Mouse (Mus musculus): Measurements from ENCODE around the gene Cars2. TPM values are rescaled to one million over a fixed set of nuclear protein-coding genes. Genes with fewer than 3 reads are reported as not detected.
"Not testable (repeated sequence)": the region's sequence is repeated elsewhere in the genome, so short reads cannot be mapped to it uniquely, and the experiment has no call there.

Gene Cars2
- polyA plus RNA-seq, 1 experiment from 2014 or later, result 24.5 TPM

GRCm38 (mm10) chr8:11506802-11507201, 43.8 kb downstream of the Cars2 start:
- no peak for ATAC-seq (ENCODE audit: low read depth)
- Histone ChIP-seq H3K27ac (ENCODE audit: low read length) (no peak overlapping the region), H3K4me2 (ENCODE audit: low read depth, low read length) (no peak overlapping the region), H3K9ac (ENCODE audit: low read length) (no peak overlapping the region), H3K9me3 (ENCODE audit: control insufficient read depth, low read length) (no peaks in the 10 kb centered on the region), H3K4me3 (ENCODE audit: low read length) (no peak overlapping the region), H3K36me3 (ENCODE audit: control insufficient read depth, insufficient read depth, low read length) (peaks cover 63% of the 10 kb centered on the region), H3K4me1 (replicated peaks; ENCODE audit: control insufficient read depth, insufficient read depth, low read length) (no peaks in the 10 kb centered on the region), H3K27me3 (ENCODE audit: control insufficient read depth, insufficient read depth, low read depth, low read length) (no peaks in the 10 kb centered on the region)
- 73% methylated on average over 6 of the region's 6 CpGs for WGBS

- H3K9me3 ChIP-seq (ENCODE audit: control insufficient read depth, low read length), result no peaks in the 10 kb centered on the region
- H3K4me3 ChIP-seq (ENCODE audit: low read length), result no peak overlapping the region
- no peaks in the 10 kb centered on the region for H3K4me1 ChIP-seq (replicated peaks; ENCODE audit: control insufficient read depth, insufficient read depth, low read length)
- H3K4me2 ChIP-seq (ENCODE audit: low read depth, low read length), result no peak overlapping the region
- no peaks in the 10 kb centered on the region for H3K27me3 ChIP-seq (ENCODE audit: control insufficient read depth, insufficient read depth, low read depth, low read length)
- 76% methylated on average over 14 of the region's 14 CpGs for WGBS
- peaks cover 57% of the 10 kb centered on the region for H3K36me3 ChIP-seq (ENCODE audit: control insufficient read depth, insufficient read depth, low read length)
- no peak overlapping the region for H3K27ac ChIP-seq (ENCODE audit: low read length)
- ATAC-seq (ENCODE audit: low read depth), result no peak
- no peak overlapping the region for H3K9ac ChIP-seq (ENCODE audit: low read length)
These were observed 44.5 kb downstream of the Cars2 start for GRCm38 (mm10) chr8:11506074-11506473.

- Histone ChIP-seq H3K4me2 (ENCODE audit: low read depth, low read length) (no peak overlapping the region), H3K4me3 (ENCODE audit: low read length) (no peak overlapping the region), H3K36me3 (ENCODE audit: control insufficient read depth, insufficient read depth, low read length) (peaks cover 36% of the 10 kb centered on the region), H3K9ac (ENCODE audit: low read length) (no peak overlapping the region), H3K27ac (ENCODE audit: low read length) (no peak overlapping the region), H3K27me3 (ENCODE audit: control insufficient read depth, insufficient read depth, low read depth, low read length) (no peaks in the 10 kb centered on the region), H3K9me3 (ENCODE audit: control insufficient read depth, low read length) (no peaks in the 10 kb centered on the region), H3K4me1 (replicated peaks; ENCODE audit: control insufficient read depth, insufficient read depth, low read length) (peaks cover 6% of the 10 kb centered on the region)
- no peak for ATAC-seq (ENCODE audit: low read depth)
- 84% methylated on average over 13 of the region's 13 CpGs for WGBS
These were observed 46.9 kb downstream of the Cars2 start for GRCm38 (mm10) chr8:11503476-11504232.

GRCm38 (mm10) chr8:11498786-11499485, 51.6 kb downstream of the Cars2 start:
- H3K4me2 ChIP-seq (ENCODE audit: low read depth, low read length), result peak overlapping the region; percentile 79
- H3K9ac ChIP-seq (ENCODE audit: low read length), result no peak overlapping the region
- H3K4me1 ChIP-seq (replicated peaks; ENCODE audit: control insufficient read depth, insufficient read depth, low read length), result peaks cover 15% of the 10 kb centered on the region
- no peaks in the 10 kb centered on the region for H3K9me3 ChIP-seq (ENCODE audit: control insufficient read depth, low read length)
- ATAC-seq (ENCODE audit: low read depth), result peak; percentile 34; the same call in 1 of the 2 replicates
- H3K4me3 ChIP-seq (ENCODE audit: low read length), result peak overlapping the region; percentile 97
- H3K27ac ChIP-seq (ENCODE audit: low read length), result peak overlapping the region; percentile 86
- 62% methylated on average over 4 of the region's 4 CpGs for WGBS
- H3K27me3 ChIP-seq (ENCODE audit: control insufficient read depth, insufficient read depth, low read depth, low read length), result no peaks in the 10 kb centered on the region
- H3K36me3 ChIP-seq (ENCODE audit: control insufficient read depth, insufficient read depth, low read length), result peaks cover 11% of the 10 kb centered on the region

- H3K27ac ChIP-seq (ENCODE audit: low read length), result peak overlapping the region; percentile 86
- 56% methylated on average over 12 of the region's 12 CpGs for WGBS
- peaks cover 15% of the 10 kb centered on the region for H3K4me1 ChIP-seq (replicated peaks; ENCODE audit: control insufficient read depth, insufficient read depth, low read length)
- H3K4me3 ChIP-seq (ENCODE audit: low read length), result peak overlapping the region; percentile 97
- no peaks in the 10 kb centered on the region for H3K9me3 ChIP-seq (ENCODE audit: control insufficient read depth, low read length)
- H3K36me3 ChIP-seq (ENCODE audit: control insufficient read depth, insufficient read depth, low read length), result peaks cover 5% of the 10 kb centered on the region
- peak overlapping the region; percentile 79 for H3K4me2 ChIP-seq (ENCODE audit: low read depth, low read length)
- ATAC-seq (ENCODE audit: low read depth), result no peak
- peak overlapping the region; percentile 93; the same call in 1 of the 2 replicates for H3K9ac ChIP-seq (ENCODE audit: low read length)
- H3K27me3 ChIP-seq (ENCODE audit: control insufficient read depth, insufficient read depth, low read depth, low read length), result no peaks in the 10 kb centered on the region
These were observed 52.3 kb downstream of the Cars2 start for GRCm38 (mm10) chr8:11498281-11498680.

GRCm38 (mm10) chr8:11497017-11497990, 53.3 kb downstream of the Cars2 start, which contains the start of gene Naxd:
Naxd (plus strand) TSS chr8:11497506.
- Histone ChIP-seq H3K9ac (ENCODE audit: low read length) (peak within 1 kb of the TSS; percentile 93), H3K4me2 (ENCODE audit: low read depth, low read length) (peak within 1 kb of the TSS; percentile 84), H3K27ac (ENCODE audit: low read length) (peak within 1 kb of the TSS; percentile 86), H3K4me3 (ENCODE audit: low read length) (peak within 1 kb of the TSS; percentile 97), H3K4me1 (replicated peaks; ENCODE audit: control insufficient read depth, insufficient read depth, low read length) (peaks cover 15% of the 10 kb centered on the region), H3K27me3 (ENCODE audit: control insufficient read depth, insufficient read depth, low read depth, low read length) (no peaks in the 10 kb centered on the region), H3K9me3 (ENCODE audit: control insufficient read depth, low read length) (no peaks in the 10 kb centered on the region), H3K36me3 (ENCODE audit: control insufficient read depth, insufficient read depth, low read length) (no peaks in the 10 kb centered on the region)
- 3% methylated on average over 73 of the region's 73 CpGs for WGBS
- peak; percentile 98 for ATAC-seq (ENCODE audit: low read depth)

GRCm38 (mm10) chr8:11492340-11492739, 58.2 kb downstream of the Cars2 start:
- not testable (repeated sequence) for H3K4me2 ChIP-seq (ENCODE audit: low read depth, low read length); H3K36me3 ChIP-seq (ENCODE audit: control insufficient read depth, insufficient read depth, low read length); H3K27ac ChIP-seq (ENCODE audit: low read length); H3K27me3 ChIP-seq (ENCODE audit: control insufficient read depth, insufficient read depth, low read depth, low read length); H3K9ac ChIP-seq (ENCODE audit: low read length); H3K4me1 ChIP-seq (replicated peaks; ENCODE audit: control insufficient read depth, insufficient read depth, low read length); H3K4me3 ChIP-seq (ENCODE audit: low read length); H3K9me3 ChIP-seq (ENCODE audit: control insufficient read depth, low read length); ATAC-seq (ENCODE audit: low read depth)
- 76% methylated on average over 2 of the region's 2 CpGs for WGBS

GRCm38 (mm10) chr8:11487229-11487628, 63.4 kb downstream of the Cars2 start:
- Histone ChIP-seq H3K4me2 (ENCODE audit: low read depth, low read length) (no peak overlapping the region), H3K9me3 (ENCODE audit: control insufficient read depth, low read length) (no peaks in the 10 kb centered on the region), H3K4me1 (replicated peaks; ENCODE audit: control insufficient read depth, insufficient read depth, low read length) (0 out of 2 replicates have a peak, but pooled peaks cover 3% of the 10 kb centered on the region), H3K27ac (ENCODE audit: low read length) (no peak overlapping the region), H3K4me3 (ENCODE audit: low read length) (no peak overlapping the region), H3K27me3 (ENCODE audit: control insufficient read depth, insufficient read depth, low read depth, low read length) (no peaks in the 10 kb centered on the region; the same call in 1 of the 2 replicates), H3K9ac (ENCODE audit: low read length) (no peak overlapping the region), H3K36me3 (ENCODE audit: control insufficient read depth, insufficient read depth, low read length) (no peaks in the 10 kb centered on the region)
- no peak; the same call in 1 of the 2 replicates for ATAC-seq (ENCODE audit: low read depth)
- WGBS, result 62% methylated on average over 4 of the region's 4 CpGs
